Comparison of ENCODE assay signal across 9 mouse cellular contexts in genomic region chr1:33647173-33647572, GRCm38 (mm10). TPM values are rescaled to one million over a fixed set of nuclear protein-coding genes. Genes with fewer than 3 reads are reported as not detected.
A peak's percentile ranks its signal among the peaks of the same experiment; 100 is the strongest.
DNase-seq lines count a peak whose midpoint lies in the region; ATAC-seq and TF ChIP-seq lines count a peak whose summit lies in the region.
"Had no signal": no experiment of that assay in that cellular context is flagged by ENCODE, and none has a peak within 500 bp of the region (broad histone marks: within the 10 kb centered on the region; RNA-seq: fewer than 3 reads in every experiment).

No protein-coding gene starts in this region.

- H3K4me3 ChIP-seq in hindbrain, embryonic 12.5 days, result no peak overlapping the region
- H3K4me3 ChIP-seq in hindbrain, embryonic 10.5 days, result no peak overlapping the region
- no peak overlapping the region for H3K4me3 ChIP-seq in stomach, postnatal 0 days (ENCODE audit: low read depth, low read length)
- H3K4me3 ChIP-seq: erythroblast, embryonic 14.5 days had no signal

- H3K4me2 ChIP-seq in hindbrain, embryonic 12.5 days (replicated peaks), result no peak overlapping the region
- no peak overlapping the region for H3K4me2 ChIP-seq in stomach, postnatal 0 days (replicated peaks; ENCODE audit: low read depth)

- H3K36me3 ChIP-seq in hindbrain, embryonic 12.5 days, result peaks cover 17% of the 10 kb centered on the region
- H3K36me3 ChIP-seq in hindbrain, embryonic 10.5 days, result peaks cover 75% of the 10 kb centered on the region
- H3K36me3 ChIP-seq in stomach, postnatal 0 days (ENCODE audit: control insufficient read depth, insufficient read depth, low read length), result no peaks in the 10 kb centered on the region

- H3K27ac ChIP-seq in hindbrain, embryonic 12.5 days, result no peak overlapping the region
- no peak overlapping the region for H3K27ac ChIP-seq in hindbrain, embryonic 10.5 days
- no peak overlapping the region for H3K27ac ChIP-seq in stomach, postnatal 0 days (replicated peaks)

- H3K9ac ChIP-seq in hindbrain, embryonic 12.5 days, result no peak overlapping the region
- H3K9ac ChIP-seq in stomach, postnatal 0 days (ENCODE audit: low read length), result no peak overlapping the region

- no peaks in the 10 kb centered on the region for H3K4me1 ChIP-seq in hindbrain, embryonic 12.5 days
- no peaks in the 10 kb centered on the region for H3K4me1 ChIP-seq in hindbrain, embryonic 10.5 days (replicated peaks)
- no peaks in the 10 kb centered on the region for H3K4me1 ChIP-seq in stomach, postnatal 0 days (replicated peaks; ENCODE audit: control insufficient read depth, insufficient read depth)

- 74% methylated on average over 4 of the region's 4 CpGs for WGBS in hindbrain, embryonic 12.5 days
- WGBS in hindbrain, embryonic 10.5 days, result 84% methylated on average over 4 of the region's 4 CpGs
- WGBS in stomach, postnatal 0 days, result 80% methylated on average over 4 of the region's 4 CpGs

- no peak for TF ChIP-seq EP300 in stomach, postnatal 0 days (optimal IDR thresholded peaks at IDR 0.05)

- ATAC-seq in hindbrain, embryonic 12.5 days (ENCODE audit: low FRiP score), result peak; percentile 71; the same call in 1 of the 2 replicates
- ATAC-seq in stomach, postnatal 0 days (ENCODE audit: low FRiP score, low TSS enrichment), result no peak

- DNase-seq in hindbrain, embryonic 10.5 days (ENCODE audit: low spot score), result no peak
- peak; percentile 25 for DNase-seq in thymus, postnatal 0 days (ENCODE audit: low spot score)
- no peak for DNase-seq in thymus, postnatal 4 days
- DNase-seq in layer of hippocampus, adult 9-11 months, result peak; percentile 52
- no peak for DNase-seq in stomach, postnatal 0 days (ENCODE audit: low spot score)
- DNase-seq in kidney, adult 11 months, result no peak
- no peak for DNase-seq in cerebellum, adult 11-12 months

- no peaks in the 10 kb centered on the region for H3K9me3 ChIP-seq in hindbrain, embryonic 12.5 days (replicated peaks)
- no peaks in the 10 kb centered on the region for H3K9me3 ChIP-seq in hindbrain, embryonic 10.5 days
- H3K9me3 ChIP-seq in stomach, postnatal 0 days (ENCODE audit: control insufficient read depth, low read length), result no peaks in the 10 kb centered on the region

- H3K27me3 ChIP-seq in hindbrain, embryonic 12.5 days, result no peaks in the 10 kb centered on the region
- H3K27me3 ChIP-seq in hindbrain, embryonic 10.5 days (ENCODE audit: insufficient read depth, poor library complexity, severe bottlenecking), result no peaks in the 10 kb centered on the region
- no peaks in the 10 kb centered on the region for H3K27me3 ChIP-seq in stomach, postnatal 0 days (ENCODE audit: control insufficient read depth, insufficient read depth, low read length)

- peak; percentile 65 for TF ChIP-seq CTCF in stomach, postnatal 0 days (IDR thresholded peaks at IDR 0.05; ENCODE audit: low read depth)

RNA-seq across cellular contexts. Expression of gene Prim2, which starts 22.4 kb away (rescaled TPM):
- 30.0 and 31.1 TPM in 2 replicates for polyA plus RNA-seq in hindbrain, embryonic 12.5 days (2016; fragmentation: Nextera tagmentation; extraction: Ambion mirVana)
- polyA plus RNA-seq in hindbrain, embryonic 10.5 days (2016; fragmentation: Nextera tagmentation; extraction: Ambion mirVana), result 44.4 and 54.4 TPM in 2 replicates
- polyA plus RNA-seq in thymus, postnatal 0 days (2015; fragmentation: Nextera tagmentation; extraction: Ambion mirVana), result 43.6 and 46.3 TPM in 2 replicates
- polyA plus RNA-seq in stomach, postnatal 0 days (2015; fragmentation: Nextera tagmentation; extraction: Ambion mirVana), result 13.1 and 13.6 TPM in 2 replicates

Comparison
In these comparisons a context has a peak if more than half of its experiments do, and no peak if none do; other contexts are left out.
1. DNase-seq: peak in thymus, postnatal 0 days (single experiment) and layer of hippocampus, adult 9-11 months (single experiment); none in hindbrain, embryonic 10.5 days (single experiment), thymus, postnatal 4 days (single experiment), stomach, postnatal 0 days (single experiment), kidney, adult 11 months (single experiment) and cerebellum, adult 11-12 months (single experiment).